Mouse (Mus musculus) ES-E14 (cell line): ENCODE results near the gene Rbfox2. TPM values are rescaled to one million over a fixed set of nuclear protein-coding genes. Genes with fewer than 3 reads are reported as not detected.
A peak's percentile ranks its signal among the peaks of the same experiment; 100 is the strongest.

ENCODE experiments used
- DNase-seq: peaks from one replicate; pipeline ENCODE4 v3.0.0-alpha.2; 2013; ENCODE audit warnings: low read depth, low spot score
- H3K27ac ChIP-seq: 2 replicates; pipeline ENCODE4 v1.5.1; 2012; ENCODE audit warnings: low read depth, mild to moderate bottlenecking, low read length, moderate library complexity, mixed read lengths; ENCODE audit not compliant: poor library complexity, insufficient read depth, severe bottlenecking
- H3K36me3 ChIP-seq: 2 replicates; pipeline ENCODE4 v1.6.1; 2012; ENCODE audit warnings: mild to moderate bottlenecking, low read length, moderate library complexity, mixed read lengths; ENCODE audit not compliant: control insufficient read depth, poor library complexity, insufficient read depth, severe bottlenecking
- H3K4me1 ChIP-seq, 2 experiments: fragments of 150-350 bp in 1 of 2; sonication (generic) in 1 of 2; 2 replicates each; pipeline ENCODE4 v1.6.1; 2012; ENCODE audit warnings: low read length in 2 of 2, mild to moderate bottlenecking in 1 of 2, mixed read lengths in 1 of 2; ENCODE audit not compliant: control insufficient read depth in 2 of 2, insufficient read depth in 2 of 2, poor library complexity in 1 of 2
- H3K4me3 ChIP-seq, 2 experiments: fragments of 150-350 bp in 1 of 2; sonication (generic) in 1 of 2; 2 replicates each; pipeline ENCODE4 v1.5.1; 2012; ENCODE audit warnings: low read length in 2 of 2, low read depth in 1 of 2, mild to moderate bottlenecking in 1 of 2, mixed read lengths in 1 of 2; ENCODE audit not compliant: insufficient read depth in 1 of 2, poor library complexity in 1 of 2, severe bottlenecking in 1 of 2
- H3K9ac ChIP-seq: 2 replicates; pipeline ENCODE4 v1.6.1; 2012; ENCODE audit warnings: low read depth, mild to moderate bottlenecking, low read length, mixed read lengths; ENCODE audit not compliant: poor library complexity, insufficient read depth, severe bottlenecking
- H3K9me3 ChIP-seq: fragments of 150-350 bp; sonication (generic); 2 replicates; pipeline ENCODE4 v1.6.1; 2012; ENCODE audit warnings: low read depth, mild to moderate bottlenecking, low read length; ENCODE audit not compliant: control insufficient read depth, insufficient read depth
- CHD2 ChIP-seq: IDR thresholded peaks from 2 replicates; pipeline ENCODE4 v1.6.1; 2014; ENCODE audit warnings: mild to moderate bottlenecking, low read depth, low read length, inconsistent platforms
- HCFC1 ChIP-seq: IDR thresholded peaks from 2 replicates; pipeline ENCODE4 v1.6.1; 2012; ENCODE audit warnings: low read length, inconsistent platforms, borderline replicate concordance; ENCODE audit not compliant: insufficient read depth
- MAFK ChIP-seq: IDR thresholded peaks from 2 replicates; pipeline ENCODE4 v1.6.1; 2014; ENCODE audit warnings: mild to moderate bottlenecking, low read depth, low read length, inconsistent platforms; ENCODE audit not compliant: insufficient read depth
- ZC3H11A ChIP-seq: IDR thresholded peaks from 2 replicates; pipeline ENCODE4 v1.6.1; 2012; ENCODE audit warnings: low read depth, mild to moderate bottlenecking, inconsistent platforms, low read length, borderline replicate concordance
- ZNF384 ChIP-seq: IDR thresholded peaks from 2 replicates; pipeline ENCODE4 v1.6.1; 2012; ENCODE audit warnings: low read depth, low read length, inconsistent platforms
- in situ Hi-C, 2 experiments: fragments of 600-800 bp; cut with MboI; formaldehyde crosslinking; loops; one replicate each; pipeline ENCODE4 v1.15.1; 2025; ENCODE audit warnings: low sequenced_read_pairs in 2 of 2, inconsistent platforms in 1 of 2; ENCODE audit not compliant: unreplicated experiment in 2 of 2
- total RNA-seq: library from RNA; depleted of rRNA; stranded (reverse); fragments of 300-350 nt; gene quantifications from 2 replicates; pipeline ENCODE4 v1.2.3, GENCODE M21; 2012

Gene Rbfox2
- total RNA-seq, 1 experiment, result 56.4 TPM

DNA sequence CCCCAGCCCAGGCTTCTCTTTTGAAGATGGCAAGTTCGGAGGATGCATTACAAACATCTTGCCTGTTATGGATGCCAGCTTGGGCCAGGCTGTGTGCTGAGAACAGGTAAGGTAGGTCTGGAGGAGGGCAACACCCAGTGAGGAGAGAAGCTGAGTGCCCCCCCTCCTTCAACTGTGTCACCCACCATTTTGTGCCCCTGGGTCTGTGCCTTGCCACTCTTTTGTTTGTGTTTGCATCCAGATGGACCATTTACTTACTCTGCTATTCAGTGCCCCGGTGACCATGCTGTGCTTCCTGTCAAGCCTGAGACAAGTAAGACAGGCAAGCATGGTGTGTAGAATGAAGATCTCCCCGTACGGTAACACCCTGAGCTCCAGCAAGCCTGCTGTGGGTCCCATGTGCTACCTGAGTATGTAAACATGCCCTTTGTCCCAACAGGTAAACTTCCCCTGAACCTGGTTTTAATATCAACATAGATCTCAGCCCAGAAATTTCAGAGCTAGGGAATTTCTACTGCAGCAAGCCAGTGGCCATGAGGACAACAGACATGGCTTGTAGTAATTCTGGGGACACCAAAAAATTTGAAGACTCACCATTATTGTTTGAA lies 234.1 kb downstream of the Rbfox2 start:
- in situ Hi-C loops, result no loop called here
- no peak overlapping the region for H3K4me3 ChIP-seq
- no peaks in the 10 kb centered on the region for H3K9me3 ChIP-seq

DNA sequence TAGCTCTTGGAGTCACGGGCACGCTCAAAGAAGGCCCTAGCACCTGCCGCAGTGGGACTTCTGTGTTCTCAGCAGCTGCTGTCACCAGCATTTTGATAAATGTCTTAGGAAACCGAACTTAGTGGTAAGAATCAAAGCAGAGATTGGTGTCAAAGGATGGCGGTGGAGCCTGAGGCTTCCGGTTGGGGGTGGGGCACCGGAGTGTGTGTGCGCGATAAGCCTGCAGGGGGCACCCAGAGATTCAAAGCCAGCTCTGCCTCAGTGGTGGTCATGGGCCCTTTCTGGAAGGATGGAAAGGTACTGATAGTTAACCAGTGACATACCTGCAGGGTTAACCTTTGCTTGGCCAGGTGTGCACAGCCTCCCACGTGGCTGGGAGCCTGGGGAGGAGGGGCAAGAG lies 235.3 kb downstream of the Rbfox2 start:
- TF ChIP-seq MAFK, result no peak
- TF ChIP-seq HCFC1, result 0 out of 2 replicates have a peak, but pooled peaks have one; percentile 34
- peak; percentile 44 for DNase-seq

More for the DNA sequence above, 234.1 kb downstream of the Rbfox2 start:
- Histone ChIP-seq H3K27ac (no peak overlapping the region), H3K4me1 (peaks cover 2 to 21% of the 10 kb centered on the region in 2 experiments; a peak in 2 of 4 replicates), H3K36me3 (peaks cover 8% of the 10 kb centered on the region), H3K9ac (no peak overlapping the region)
- no peak for DNase-seq
- no peak for TF ChIP-seq ZC3H11A
- no peak for TF ChIP-seq CHD2
- TF ChIP-seq ZNF384, result no peak
- TF ChIP-seq MAFK, result no peak
- no peak for TF ChIP-seq HCFC1

DNA sequence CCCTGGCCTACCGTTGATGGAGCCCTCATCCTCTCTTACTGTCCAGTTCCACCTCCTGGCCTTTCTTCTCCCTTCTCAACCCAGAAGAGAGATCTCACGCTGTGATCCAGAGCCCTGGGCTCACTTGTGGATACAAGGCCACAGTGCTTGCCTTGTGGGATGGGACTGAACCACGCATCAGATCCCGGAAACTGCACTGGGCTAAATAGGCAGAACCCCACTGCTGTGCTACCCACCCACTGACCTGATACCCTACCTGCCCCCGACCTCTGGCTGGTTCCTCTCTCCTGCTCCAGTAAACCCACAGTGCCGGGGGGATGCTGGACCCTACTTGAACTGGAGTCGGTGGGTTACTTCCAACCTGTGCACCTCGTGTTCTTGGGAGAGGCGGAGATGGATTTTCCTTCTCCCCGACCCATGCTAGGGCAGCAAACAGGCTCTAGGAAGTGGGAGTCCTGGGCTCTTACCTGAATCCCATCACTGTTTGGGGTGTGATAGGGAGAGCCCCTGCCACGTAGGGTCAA lies 236.0 kb downstream of the Rbfox2 start:
- H3K4me1 ChIP-seq, result peaks cover 0 to 16% of the 10 kb centered on the region in 2 experiments; a peak in 2 of 4 replicates
- H3K9ac ChIP-seq, result peak overlapping the region; percentile 33; the same call in 1 of the 2 replicates
- no peak for TF ChIP-seq HCFC1
- no peak overlapping the region; the same call in 1 of the 2 replicates for H3K27ac ChIP-seq
- no peaks in the 10 kb centered on the region for H3K9me3 ChIP-seq
- DNase-seq, result no peak
- H3K36me3 ChIP-seq, result peaks cover 5% of the 10 kb centered on the region
- H3K4me3 ChIP-seq, result peak overlapping the region in 1 of 2 experiments; percentile 42; a peak in 2 of 4 replicates
- in situ Hi-C loops, result no loop called here

More for the DNA sequence above, 235.3 kb downstream of the Rbfox2 start:
- in situ Hi-C loops, result no loop called here
- peak overlapping the region; percentile 33; the same call in 1 of the 2 replicates for H3K9ac ChIP-seq
- peak overlapping the region; percentile 41 to 42 for H3K4me3 ChIP-seq
- H3K9me3 ChIP-seq, result no peaks in the 10 kb centered on the region
- peaks cover 7% of the 10 kb centered on the region for H3K36me3 ChIP-seq
- H3K4me1 ChIP-seq, result peaks cover 0 to 16% of the 10 kb centered on the region in 2 experiments; a peak in 2 of 4 replicates
- H3K27ac ChIP-seq, result peak overlapping the region; percentile 48

DNA sequence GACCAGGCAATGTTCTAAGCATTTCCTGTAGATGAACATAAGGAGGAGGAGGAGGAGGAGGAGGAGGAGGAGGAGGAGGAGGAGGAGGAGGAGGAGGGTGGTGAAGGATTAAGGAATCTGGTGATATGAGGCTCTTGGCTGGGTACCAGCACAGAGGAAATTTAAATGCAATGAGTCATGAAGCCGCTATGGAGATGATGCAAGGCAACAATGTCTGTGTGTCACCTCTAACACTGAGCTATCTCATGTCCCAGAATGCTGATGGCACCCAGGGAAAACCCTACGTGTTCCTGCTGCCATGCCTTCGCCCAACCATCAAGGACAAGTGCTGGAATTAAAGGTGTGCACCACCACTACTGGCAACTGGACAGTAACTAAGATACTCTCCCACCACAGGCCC lies 237.8 kb downstream of the Rbfox2 start:
- H3K27ac ChIP-seq, result no peak overlapping the region
- in situ Hi-C loops, result no loop called here

More for the DNA sequence above, 237.8 kb downstream of the Rbfox2 start:
- Histone ChIP-seq H3K4me3 (no peak overlapping the region), H3K36me3 (no peaks in the 10 kb centered on the region; the same call in 1 of the 2 replicates), H3K9me3 (no peaks in the 10 kb centered on the region), H3K4me1 (peaks cover 0 to 16% of the 10 kb centered on the region in 2 experiments; a peak in 2 of 4 replicates), H3K9ac (no peak overlapping the region)
- DNase-seq, result no peak
- TF ChIP-seq MAFK, result no peak
- no peak for TF ChIP-seq CHD2
- TF ChIP-seq HCFC1, result no peak
- TF ChIP-seq ZC3H11A, result no peak
- TF ChIP-seq ZNF384, result no peak
